12 mouse cellular contexts compared by ENCODE assay signal in the genomic region with DNA sequence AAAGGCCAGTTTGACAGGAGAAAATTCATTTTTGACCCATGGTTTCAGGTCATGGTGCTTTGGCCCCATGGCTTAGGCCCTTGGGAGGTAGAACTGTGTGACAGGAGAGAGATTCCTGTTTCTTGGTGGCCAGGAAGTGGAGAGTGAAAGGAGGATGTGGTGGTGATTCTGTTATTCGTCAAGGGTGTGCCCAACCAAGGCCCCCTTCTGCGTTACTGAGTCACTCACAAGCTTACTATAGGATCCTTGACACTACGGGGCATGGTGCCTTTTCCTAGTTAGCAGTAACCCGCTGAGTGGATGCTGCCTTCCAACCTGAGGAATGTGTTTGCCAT. TPM values are rescaled to one million over a fixed set of nuclear protein-coding genes. Genes with fewer than 3 reads are reported as not detected.
DNase-seq lines count a peak whose midpoint lies in the region; ATAC-seq and TF ChIP-seq lines count a peak whose summit lies in the region.
"Had no signal": no experiment of that assay in that cellular context is flagged by ENCODE, and none has a peak within 500 bp of the region (broad histone marks: within the 10 kb centered on the region; RNA-seq: fewer than 3 reads in every experiment).

No protein-coding gene starts in this region.

- no peak overlapping the region for H3K4me3 ChIP-seq in MEL (ENCODE audit: control insufficient read depth in 1 of 2, insufficient read depth in 1 of 2, low read depth in 2 of 2, low read length in 2 of 2)
- H3K4me3 ChIP-seq in stomach, embryonic 16.5 days (replicated peaks; ENCODE audit: low read length): no peak overlapping the region
- H3K4me3 ChIP-seq in forebrain, embryonic 10.5 days: no peak overlapping the region
- no peak overlapping the region for H3K4me3 ChIP-seq in embryonic facial prominence, embryonic 10.5 days
- H3K4me3 ChIP-seq: stomach, embryonic 15.5 days had no signal

- ATAC-seq in stomach, embryonic 16.5 days (ENCODE audit: insufficient read depth, low FRiP score): no peak
- ATAC-seq: hindbrain, embryonic 16.5 days had no signal

- no peaks in the 10 kb centered on the region for H3K9me3 ChIP-seq in MEL (replicated peaks; ENCODE audit: insufficient read depth, low read length)
- no peaks in the 10 kb centered on the region for H3K9me3 ChIP-seq in stomach, embryonic 16.5 days (replicated peaks; ENCODE audit: control insufficient read depth, low read length)
- H3K9me3 ChIP-seq in forebrain, embryonic 10.5 days: no peaks in the 10 kb centered on the region; the same call in 1 of the 2 replicates
- no peaks in the 10 kb centered on the region for H3K9me3 ChIP-seq in embryonic facial prominence, embryonic 10.5 days
- H3K9me3 ChIP-seq: stomach, embryonic 15.5 days had no signal

- no peak for TF ChIP-seq EP300 in MEL (IDR thresholded peaks at IDR 0.05; ENCODE audit: low read depth in 1 of 2, low read length in 2 of 2)

- peaks cover under 1% of the 10 kb centered on the region; the same call in 1 of the 2 replicates for H3K79me2 ChIP-seq in MEL (ENCODE audit: control insufficient read depth, insufficient read depth, low read length, poor library complexity)

- H3K4me1 ChIP-seq in MEL (ENCODE audit: control insufficient read depth in 1 of 2, insufficient read depth in 2 of 2, low read length in 2 of 2): peaks cover 6 to 9% of the 10 kb centered on the region in 2 experiments
- peaks cover 5% of the 10 kb centered on the region; the same call in 1 of the 2 replicates for H3K4me1 ChIP-seq in stomach, embryonic 16.5 days (ENCODE audit: control insufficient read depth, insufficient read depth, low read length)
- H3K4me1 ChIP-seq in forebrain, embryonic 10.5 days: no peaks in the 10 kb centered on the region; the same call in 1 of the 2 replicates
- peaks cover 7% of the 10 kb centered on the region for H3K4me1 ChIP-seq in embryonic facial prominence, embryonic 10.5 days
- H3K4me1 ChIP-seq: stomach, embryonic 15.5 days had no signal

- WGBS in stomach, embryonic 16.5 days: 51% methylated on average over 4 of the region's 4 CpGs
- WGBS in forebrain, embryonic 10.5 days: 72% methylated on average over 4 of the region's 4 CpGs
- 65% methylated on average over 4 of the region's 4 CpGs for WGBS in embryonic facial prominence, embryonic 10.5 days

- no peak overlapping the region for H3K9ac ChIP-seq in MEL (ENCODE audit: control insufficient read depth, low read depth, low read length, poor library complexity, severe bottlenecking)
- H3K9ac ChIP-seq in stomach, embryonic 16.5 days (ENCODE audit: low read length): no peak overlapping the region
- H3K9ac ChIP-seq: lung, embryonic 14.5 days; stomach, embryonic 15.5 days had no signal

- TF ChIP-seq CTCF in MEL (IDR thresholded peaks at IDR 0.05 in 2 of 3, conservative IDR thresholded peaks at IDR 0.05 in 1 of 3; ENCODE audit: control insufficient read depth in 1 of 3, insufficient read depth in 1 of 3, low read depth in 2 of 3, low read length in 3 of 3, poor library complexity in 1 of 3, severe bottlenecking in 1 of 3): no peak

- no peak for TF ChIP-seq POLR2A in MEL (IDR thresholded peaks at IDR 0.05; ENCODE audit: control insufficient read depth in 1 of 2, insufficient read depth in 1 of 2, low read depth in 1 of 2, low read length in 2 of 2, poor library complexity in 1 of 2)

- no peak for TF ChIP-seq RAD21 in MEL (IDR thresholded peaks at IDR 0.05; ENCODE audit: low read depth, low read length)

- H3K36me3 ChIP-seq in MEL (ENCODE audit: control insufficient read depth in 1 of 2, insufficient read depth in 2 of 2, low read length in 2 of 2): peaks cover 8 to 9% of the 10 kb centered on the region in 2 experiments
- no peaks in the 10 kb centered on the region for H3K36me3 ChIP-seq in stomach, embryonic 16.5 days (ENCODE audit: control insufficient read depth, insufficient read depth, low read length)
- peaks cover 7% of the 10 kb centered on the region; the same call in 1 of the 2 replicates for H3K36me3 ChIP-seq in forebrain, embryonic 10.5 days (replicated peaks)
- peaks cover 10% of the 10 kb centered on the region; the same call in 1 of the 2 replicates for H3K36me3 ChIP-seq in embryonic facial prominence, embryonic 10.5 days (replicated peaks)
- H3K36me3 ChIP-seq: stomach, embryonic 15.5 days had no signal

- peak; percentile 33 for DNase-seq in lung, postnatal 25 days (ENCODE audit: low spot score)
- DNase-seq in lung, adult 18-20 months: no peak
- DNase-seq in MEL (ENCODE audit: low read depth, low spot score): peak; percentile 49
- peak; percentile 67 for DNase-seq in induced T-regulatory cell, adult 2 months (ENCODE audit: low read depth)
- DNase-seq in forebrain, embryonic 10.5 days (ENCODE audit: extremely low spot score, low spot score): no peak
- DNase-seq in embryonic facial prominence, embryonic 10.5 days (ENCODE audit: low spot score): no peak
- DNase-seq: cerebellum, postnatal 25 days; kidney, postnatal 4 days; lung, embryonic 14.5 days had no signal

- H3K4me2 ChIP-seq in stomach, embryonic 16.5 days (ENCODE audit: low read depth, low read length): no peak overlapping the region
- H3K4me2 ChIP-seq: lung, embryonic 14.5 days; stomach, embryonic 15.5 days had no signal

- no peaks in the 10 kb centered on the region for H3K27me3 ChIP-seq in MEL (ENCODE audit: control insufficient read depth in 1 of 2, insufficient read depth in 2 of 2, low read length in 2 of 2)
- no peaks in the 10 kb centered on the region for H3K27me3 ChIP-seq in stomach, embryonic 16.5 days (ENCODE audit: control insufficient read depth, insufficient read depth, low read length)
- no peaks in the 10 kb centered on the region for H3K27me3 ChIP-seq in forebrain, embryonic 10.5 days (ENCODE audit: poor library complexity, severe bottlenecking)
- no peaks in the 10 kb centered on the region for H3K27me3 ChIP-seq in embryonic facial prominence, embryonic 10.5 days (replicated peaks; ENCODE audit: low read depth, poor library complexity, severe bottlenecking)
- H3K27me3 ChIP-seq: stomach, embryonic 15.5 days had no signal

- H3K27ac ChIP-seq in MEL (ENCODE audit: control insufficient read depth, low read depth, low read length): no peak overlapping the region
- peak overlapping the region; percentile 60 for H3K27ac ChIP-seq in stomach, embryonic 16.5 days (ENCODE audit: low read length)
- no peak overlapping the region for H3K27ac ChIP-seq in forebrain, embryonic 10.5 days
- H3K27ac ChIP-seq in embryonic facial prominence, embryonic 10.5 days (replicated peaks): no peak overlapping the region
- H3K27ac ChIP-seq: stomach, embryonic 15.5 days had no signal

TF ChIP-seq in MEL, 35 proteins besides CTCF, POLR2A, EP300 and RAD21:
- TF ChIP-seq BHLHE40 (IDR thresholded peaks at IDR 0.05; ENCODE audit: borderline replicate concordance, low read depth, low read length): no peak
- no peak for TF ChIP-seq USF1 (IDR thresholded peaks at IDR 0.05; ENCODE audit: low read depth, low read length)
- TF ChIP-seq ZNF384 (IDR thresholded peaks at IDR 0.05; ENCODE audit: low read depth, low read length): no peak
- no peak for TF ChIP-seq NRF1 (IDR thresholded peaks at IDR 0.05; ENCODE audit: insufficient read depth, low read depth, low read length, poor library complexity, severe bottlenecking)
- TF ChIP-seq MEF2A (IDR thresholded peaks at IDR 0.05; ENCODE audit: extremely low read depth, insufficient replicate concordance, low read depth, low read length, poor library complexity, severe bottlenecking): no peak
- TF ChIP-seq ELF1 (IDR thresholded peaks at IDR 0.05; ENCODE audit: low read depth, low read length): no peak
- no peak for TF ChIP-seq POLR2AphosphoS5 (IDR thresholded peaks at IDR 0.05; ENCODE audit: borderline replicate concordance, low read depth, low read length)
- TF ChIP-seq MAFK (IDR thresholded peaks at IDR 0.05; ENCODE audit: borderline replicate concordance, low read depth, low read length): no peak
- TF ChIP-seq NELFE (IDR thresholded peaks at IDR 0.05; ENCODE audit: low read depth, low read length): no peak
- no peak for TF ChIP-seq TBP (IDR thresholded peaks at IDR 0.05; ENCODE audit: low read depth, low read length)
- no peak for TF ChIP-seq JUND (IDR thresholded peaks at IDR 0.05; ENCODE audit: low read depth, low read length)
- TF ChIP-seq MXI1 (IDR thresholded peaks at IDR 0.05; ENCODE audit: low read depth, low read length): no peak
- no peak for TF ChIP-seq CHD2 (IDR thresholded peaks at IDR 0.05; ENCODE audit: low read length)
- TF ChIP-seq GATA1 (IDR thresholded peaks at IDR 0.05; ENCODE audit: low read depth, low read length): no peak
- no peak for TF ChIP-seq MAX (IDR thresholded peaks at IDR 0.05; ENCODE audit: low read length)
- TF ChIP-seq SIN3A (IDR thresholded peaks at IDR 0.05; ENCODE audit: low read length): no peak

RNA-seq across cellular contexts. Expression of a gene that starts 50.7 kb away (rescaled TPM):
- total RNA-seq in MEL (2012; rRNA removed): 21.3 and 24.2 TPM in 2 replicates
- 10 to 100 TPM in 1 of 2 experiments, not detected in 1; 16.1 TPM for polyA plus RNA-seq in MEL (2012; ENCODE audit: insufficient read depth in 1 of 2, insufficient read length in 2 of 2, low read depth in 1 of 2, low replicate concordance in 2 of 2, missing spikeins in 1 of 2)
- polyA plus RNA-seq in stomach, embryonic 16.5 days (2015; fragmentation: Nextera tagmentation; extraction: Ambion mirVana): 4.5 and 5.3 TPM in 2 replicates
- 1.8 and 2.3 TPM in 2 replicates for polyA plus RNA-seq in forebrain, embryonic 10.5 days (2016; fragmentation: Nextera tagmentation; extraction: Ambion mirVana)
- 1.8 and 2.5 TPM in 2 replicates for polyA plus RNA-seq in embryonic facial prominence, embryonic 10.5 days (2016; fragmentation: Nextera tagmentation; extraction: Ambion mirVana)

Comparison
In these comparisons a context has a peak if more than half of its experiments do, and no peak if none do; other contexts are left out.
1. DNase-seq: peak in lung, postnatal 25 days (single experiment), MEL (single experiment) and induced T-regulatory cell, adult 2 months (single experiment); none in lung, adult 18-20 months (0 of 2), forebrain, embryonic 10.5 days (single experiment) and embryonic facial prominence, embryonic 10.5 days (single experiment).